Mouse (Mus musculus) limb, embryonic 15.5 days (tissue): Measurements from ENCODE around the gene Tmem91. TPM values are rescaled to one million over a fixed set of nuclear protein-coding genes. Genes with fewer than 3 reads are reported as not detected.

ENCODE experiments used
- ATAC-seq: fragments of 200-750 bp; cut with Nextera tagmentation; 2 replicates; pipeline ENCODE4 v1.8.0; 2017; ENCODE audit warnings: low read depth, moderate TSS enrichment; ENCODE audit not compliant: insufficient number of reproducible peaks, low FRiP score, low TSS enrichment
- H3K27ac ChIP-seq: fragments of 300-500 bp; sonication (generic); 2 replicates; pipeline ENCODE4 v1.5.1; 2015; ENCODE audit warnings: moderate library complexity, mild to moderate bottlenecking, inconsistent platforms
- H3K27me3 ChIP-seq: fragments of 300-500 bp; sonication (generic); 2 replicates; pipeline ENCODE4 v1.6.1; 2015; ENCODE audit warnings: inconsistent platforms
- H3K36me3 ChIP-seq: fragments of 300-500 bp; sonication (generic); 2 replicates; pipeline ENCODE4 v1.6.1; 2015; ENCODE audit warnings: inconsistent platforms
- H3K4me1 ChIP-seq: fragments of 300-500 bp; sonication (generic); 2 replicates; pipeline ENCODE4 v1.6.1; 2015; ENCODE audit warnings: inconsistent platforms
- H3K4me2 ChIP-seq: fragments of 300-500 bp; sonication (generic); 2 replicates; pipeline ENCODE4 v1.6.1; 2015; ENCODE audit warnings: mild to moderate bottlenecking, inconsistent platforms
- H3K4me3 ChIP-seq: fragments of 300-500 bp; sonication (generic); 2 replicates; pipeline ENCODE4 v1.5.1; 2015; ENCODE audit warnings: mild to moderate bottlenecking, inconsistent platforms
- H3K9ac ChIP-seq: fragments of 300-500 bp; sonication (generic); 2 replicates; pipeline ENCODE4 v1.6.1; 2015; ENCODE audit warnings: inconsistent platforms
- H3K9me3 ChIP-seq: fragments of 300-500 bp; sonication (generic); 2 replicates; pipeline ENCODE4 v1.6.1; 2016; ENCODE audit warnings: inconsistent platforms
- WGBS: fragments of 180-500 bp; shearing (Covaris S2); methylation state at CpG from one replicate; pipeline ENCODE4 v1.1.7; 2015; 5-methylcytosine and 5-hydroxymethylcytosine counted together
- polyA plus RNA-seq: library from polyadenylated mRNA; unstranded; fragments of >200 nt; fragmentation: Nextera tagmentation; extraction: Ambion mirVana; gene quantifications from 2 replicates; pipeline ENCODE4 v1.2.1, GENCODE M21; 2015

The Tmem91 gene
- polyA plus RNA-seq, 1 experiment from 2014 or later, result 3.0 TPM

- H3K9me3 ChIP-seq, result no peaks in the 10 kb centered on the region
- H3K36me3 ChIP-seq, result no peaks in the 10 kb centered on the region
- peaks cover 28% of the 10 kb centered on the region for H3K4me1 ChIP-seq
- H3K27me3 ChIP-seq, result peaks cover 1% of the 10 kb centered on the region; the same call in 1 of the 2 replicates
- H3K4me2 ChIP-seq, result peak within 1 kb of the TSS; percentile 65
- ATAC-seq, result peak; percentile 93
- peak within 1 kb of the TSS; percentile 97 for H3K27ac ChIP-seq
- under 1% methylated on average over 46 of the region's 46 CpGs for WGBS
- H3K9ac ChIP-seq, result peak within 1 kb of the TSS; percentile 52; the same call in 1 of the 2 replicates
- H3K4me3 ChIP-seq, result peak within 1 kb of the TSS; percentile 72
Observed at GRCm38 (mm10) chr7:25680514-25681258, 5.7 kb upstream of the Tmem91 start, which contains the start of gene B9d2. Gene B9d2, plus strand, starts transcription at chr7:25680780.

DNA sequence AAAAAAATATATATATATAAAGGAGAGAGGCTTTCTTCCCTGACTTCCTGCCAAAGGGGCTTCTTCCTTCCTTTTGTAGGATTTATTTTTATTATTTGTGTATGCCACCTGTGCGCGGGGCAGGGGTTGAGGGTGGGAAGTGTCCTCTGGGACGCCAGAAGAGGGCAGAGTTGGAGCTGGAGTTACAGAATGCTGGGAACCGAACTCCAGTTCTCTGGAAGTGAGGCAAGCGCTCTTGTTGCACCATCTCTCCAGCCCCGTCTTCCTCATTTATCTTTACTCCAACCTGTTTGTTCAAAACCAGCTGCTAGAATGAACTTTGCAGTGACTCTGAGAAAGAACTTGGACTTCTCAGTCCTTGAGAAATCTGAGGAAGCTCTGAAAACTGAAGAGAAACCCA lies 5.0 kb upstream of the Tmem91 start:
- Histone ChIP-seq H3K9ac (no peak overlapping the region), H3K4me1 (peaks cover 34% of the 10 kb centered on the region), H3K9me3 (no peaks in the 10 kb centered on the region), H3K36me3 (no peaks in the 10 kb centered on the region), H3K4me2 (peak overlapping the region; percentile 65), H3K27me3 (peaks cover 8% of the 10 kb centered on the region), H3K4me3 (peak overlapping the region; percentile 72), H3K27ac (peak overlapping the region; percentile 97)
- ATAC-seq, result no peak
- 6% methylated on average over 6 of the region's 6 CpGs for WGBS

- WGBS, result 89% methylated on average over 7 of the region's 7 CpGs
- H3K27me3 ChIP-seq, result peaks cover 28% of the 10 kb centered on the region
Observed at GRCm38 (mm10) chr7:25677013-25677412, 2.0 kb upstream of the Tmem91 start.

DNA sequence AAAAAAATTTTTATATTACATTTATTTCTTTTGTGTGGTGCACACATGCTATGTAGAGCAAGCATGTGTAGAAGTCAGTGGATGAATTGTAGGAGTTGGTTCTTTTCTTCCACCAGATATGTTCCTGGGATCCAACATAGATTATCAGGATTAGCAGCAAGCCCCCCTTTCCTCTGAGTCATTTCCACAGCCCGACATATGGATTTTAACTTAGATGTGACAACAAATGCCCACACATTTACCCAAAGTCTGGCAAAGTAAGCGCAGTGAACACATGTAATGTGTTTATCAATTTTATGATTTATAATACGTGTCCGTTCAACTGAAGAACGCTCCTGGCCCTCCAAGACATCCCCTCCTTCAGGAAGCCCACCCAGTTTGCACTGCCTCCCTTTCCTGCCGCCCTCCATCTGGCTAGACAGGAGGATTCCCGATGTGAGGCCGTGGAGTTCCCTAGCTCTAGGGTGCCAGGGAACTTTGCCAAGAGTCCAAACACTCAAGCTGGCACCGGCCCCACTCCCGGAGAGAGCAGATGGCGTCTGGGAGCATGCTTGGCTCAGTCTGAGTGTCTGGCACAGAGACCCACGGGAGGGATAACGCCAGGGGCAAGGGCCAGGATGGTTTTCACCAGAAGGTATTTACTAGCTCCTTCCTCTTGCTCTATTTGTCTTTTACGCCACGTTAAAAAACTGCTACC lies 1.3 kb upstream of the Tmem91 start:
- Histone ChIP-seq H3K27me3 (peaks cover 28% of the 10 kb centered on the region), H3K27ac (no peak overlapping the region), H3K4me3 (no peak overlapping the region), H3K9ac (no peak overlapping the region), H3K4me2 (0 out of 2 replicates have a peak overlapping the region, but pooled peaks have one; percentile 4), H3K4me1 (peaks cover 33% of the 10 kb centered on the region), H3K9me3 (no peaks in the 10 kb centered on the region), H3K36me3 (no peaks in the 10 kb centered on the region)
- WGBS, result 40% methylated on average over 15 of the region's 15 CpGs
- no peak for ATAC-seq

More at GRCm38 (mm10) chr7:25677013-25677412, 2.0 kb upstream of the Tmem91 start:
- no peak overlapping the region for H3K4me2 ChIP-seq
- no peak for ATAC-seq
- no peaks in the 10 kb centered on the region for H3K36me3 ChIP-seq
- no peak overlapping the region for H3K9ac ChIP-seq
- no peak overlapping the region for H3K27ac ChIP-seq
- H3K4me1 ChIP-seq, result peaks cover 41% of the 10 kb centered on the region
- H3K9me3 ChIP-seq, result no peaks in the 10 kb centered on the region
- no peak overlapping the region for H3K4me3 ChIP-seq

- peaks cover 28% of the 10 kb centered on the region for H3K27me3 ChIP-seq
- H3K4me2 ChIP-seq, result peak overlapping the region; percentile 62; the same call in 1 of the 2 replicates
- no peaks in the 10 kb centered on the region for H3K9me3 ChIP-seq
- WGBS, result 41% methylated on average over 6 of the region's 6 CpGs
- H3K4me1 ChIP-seq, result peaks cover 31% of the 10 kb centered on the region
- ATAC-seq, result no peak
- H3K36me3 ChIP-seq, result no peaks in the 10 kb centered on the region
- no peak overlapping the region for H3K9ac ChIP-seq
- no peak overlapping the region for H3K4me3 ChIP-seq
- no peak overlapping the region for H3K27ac ChIP-seq
Observed at GRCm38 (mm10) chr7:25675405-25675804, 439 bp upstream of the Tmem91 start.

DNA sequence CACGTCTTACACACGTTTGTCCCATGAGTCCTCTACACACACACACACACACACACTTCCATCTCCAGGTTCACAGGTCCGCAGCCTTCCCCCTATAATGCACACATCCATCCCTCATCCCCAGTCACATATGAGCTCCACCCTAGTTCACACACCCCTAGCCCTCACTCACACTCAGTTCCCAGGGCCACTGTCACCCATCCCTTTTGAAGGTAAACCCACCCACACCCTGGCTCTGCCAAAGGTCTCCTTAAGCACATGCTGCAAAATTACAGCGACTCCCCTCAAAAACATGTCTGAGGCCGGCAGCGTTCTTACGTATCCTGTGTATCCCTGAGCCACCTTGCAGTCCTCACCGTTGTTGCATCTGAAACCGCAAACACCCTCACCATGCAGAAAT lies 669 bp downstream of the Tmem91 start:
- 19% methylated on average over 9 of the region's 9 CpGs for WGBS
- Histone ChIP-seq H3K9ac (no peak overlapping the region), H3K36me3 (no peaks in the 10 kb centered on the region), H3K4me2 (peak overlapping the region; percentile 62), H3K27me3 (peaks cover 28% of the 10 kb centered on the region), H3K4me3 (peak overlapping the region; percentile 37), H3K9me3 (no peaks in the 10 kb centered on the region), H3K4me1 (peaks cover 26% of the 10 kb centered on the region), H3K27ac (no peak overlapping the region)
- no peak for ATAC-seq

DNA sequence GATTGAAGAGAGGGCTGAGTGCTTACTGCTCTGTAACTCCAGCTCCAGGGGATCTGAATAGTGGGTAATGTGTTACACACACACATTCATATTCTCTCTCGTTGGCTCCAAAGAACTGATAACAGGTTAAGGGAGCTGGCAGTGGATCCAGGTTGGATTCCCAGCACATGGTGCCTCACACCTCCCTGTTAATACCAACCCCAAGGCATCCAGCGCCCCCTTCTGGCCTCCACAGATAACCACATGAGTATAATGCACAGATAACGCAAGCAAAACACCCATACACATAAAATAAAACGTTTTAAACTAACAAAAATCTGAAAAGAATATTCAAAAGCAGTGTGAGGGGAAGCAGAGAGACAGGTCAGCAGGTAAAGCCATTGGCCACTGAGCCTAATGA lies 2.5 kb downstream of the Tmem91 start:
- H3K4me3 ChIP-seq, result no peak overlapping the region
- peaks cover 17% of the 10 kb centered on the region for H3K36me3 ChIP-seq
- H3K27me3 ChIP-seq, result peaks cover 28% of the 10 kb centered on the region
- H3K27ac ChIP-seq, result no peak overlapping the region
- H3K4me2 ChIP-seq, result no peak overlapping the region
- peaks cover 26% of the 10 kb centered on the region for H3K4me1 ChIP-seq
- no peaks in the 10 kb centered on the region for H3K9me3 ChIP-seq
- ATAC-seq, result no peak
- WGBS, result 50% methylated on average over 4 of the region's 4 CpGs
- H3K9ac ChIP-seq, result no peak overlapping the region

DNA sequence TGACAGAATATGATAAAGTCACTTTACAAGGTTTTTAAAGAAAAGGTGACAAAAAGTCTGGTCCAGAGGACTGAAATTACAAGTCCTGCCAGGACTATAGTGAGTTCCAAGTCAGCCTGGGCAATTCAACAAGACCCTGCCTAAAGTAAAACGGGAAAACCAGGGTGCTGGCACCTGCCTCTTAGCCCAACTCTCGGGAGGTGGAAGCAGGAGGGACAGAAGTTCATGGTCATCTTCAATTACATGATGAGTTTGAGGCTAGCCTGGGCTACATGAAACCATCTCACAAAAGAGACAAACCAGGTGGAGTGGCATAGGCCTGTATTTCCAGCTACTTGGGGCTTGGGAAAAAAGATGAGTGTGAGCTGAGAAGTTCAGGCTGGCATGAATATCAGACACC lies 3.3 kb downstream of the Tmem91 start:
- Histone ChIP-seq H3K27me3 (peaks cover 28% of the 10 kb centered on the region), H3K36me3 (peaks cover 24% of the 10 kb centered on the region), H3K9ac (no peak overlapping the region), H3K4me2 (no peak overlapping the region), H3K4me3 (no peak overlapping the region), H3K27ac (no peak overlapping the region), H3K9me3 (no peaks in the 10 kb centered on the region), H3K4me1 (peaks cover 23% of the 10 kb centered on the region)
- 51% methylated on average over 2 of the region's 2 CpGs for WGBS
- ATAC-seq, result no peak

DNA sequence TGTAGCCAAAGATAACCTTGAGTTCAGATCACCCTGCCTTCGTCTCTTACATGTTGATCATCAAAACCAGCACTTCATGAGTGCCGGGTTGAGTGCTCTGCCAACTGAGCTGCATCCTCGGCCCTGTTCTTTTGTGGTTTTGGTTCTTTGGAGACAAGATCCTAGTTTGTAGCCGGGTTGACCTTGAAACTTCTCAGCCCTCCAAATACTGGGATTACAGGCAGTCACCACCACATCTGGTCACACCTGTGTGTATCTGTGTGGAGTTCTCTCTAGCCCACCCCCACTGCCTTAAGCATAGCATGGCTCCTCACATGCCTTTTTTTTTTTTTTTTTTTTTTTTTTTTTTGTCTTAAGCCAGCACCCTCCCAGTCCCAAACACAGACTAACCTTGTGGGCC lies 4.9 kb downstream of the Tmem91 start:
- Histone ChIP-seq H3K36me3 (peaks cover 39% of the 10 kb centered on the region), H3K4me1 (peaks cover 12% of the 10 kb centered on the region), H3K9ac (no peak overlapping the region), H3K27me3 (peaks cover 22% of the 10 kb centered on the region), H3K4me3 (no peak overlapping the region), H3K9me3 (no peaks in the 10 kb centered on the region), H3K4me2 (no peak overlapping the region), H3K27ac (no peak overlapping the region)
- ATAC-seq, result no peak
- WGBS, result 91% methylated on average over 4 of the region's 4 CpGs

DNA sequence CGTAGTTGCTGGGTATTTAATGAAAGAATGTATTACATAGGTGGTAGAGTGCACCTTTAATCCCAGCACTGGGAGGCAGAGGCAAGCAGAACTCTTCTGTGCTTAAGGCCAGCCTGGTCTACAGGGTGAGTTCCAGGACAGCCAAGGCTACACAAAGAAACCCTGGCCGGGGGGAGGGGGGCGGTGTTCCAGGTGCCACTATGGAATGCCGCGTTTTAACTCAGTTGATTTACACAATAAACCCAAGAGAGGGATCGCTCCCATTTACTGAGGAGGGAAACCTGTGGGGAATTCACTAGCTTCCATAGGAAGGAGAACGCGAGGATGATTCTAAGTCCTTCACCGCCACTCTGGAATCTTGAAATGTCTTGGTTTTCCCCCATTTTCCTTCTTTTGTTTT lies 5.3 kb downstream of the Tmem91 start:
- Histone ChIP-seq H3K9me3 (no peaks in the 10 kb centered on the region), H3K9ac (no peak overlapping the region), H3K4me1 (peaks cover 7% of the 10 kb centered on the region), H3K4me3 (no peak overlapping the region), H3K27ac (no peak overlapping the region), H3K4me2 (no peak overlapping the region), H3K36me3 (peaks cover 44% of the 10 kb centered on the region), H3K27me3 (peaks cover 17% of the 10 kb centered on the region)
- ATAC-seq, result no peak
- WGBS, result 75% methylated on average over 9 of the region's 9 CpGs

DNA sequence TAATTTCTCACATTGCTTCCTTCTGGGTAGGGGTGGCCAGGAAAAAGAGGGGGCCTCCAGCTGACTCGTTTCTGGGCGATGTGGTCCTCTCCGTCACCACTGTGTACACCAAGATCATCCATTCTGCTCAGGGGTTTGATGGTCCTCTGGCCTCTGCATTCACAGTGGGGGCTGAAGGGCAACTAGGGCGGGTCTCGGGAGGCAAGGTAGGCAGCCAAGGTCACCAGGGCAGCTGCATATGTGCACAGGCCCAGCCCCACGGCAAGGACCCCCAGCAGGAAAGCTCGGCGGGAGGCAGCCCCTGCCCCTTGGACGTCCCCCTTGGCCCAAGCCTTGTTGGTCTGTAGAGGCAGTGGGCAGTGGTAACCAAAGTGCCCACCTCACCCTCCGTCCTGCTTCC lies 5.8 kb downstream of the Tmem91 start:
- Histone ChIP-seq H3K4me2 (no peak overlapping the region), H3K9ac (no peak overlapping the region), H3K4me1 (0 out of 2 replicates have a peak, but pooled peaks cover 3% of the 10 kb centered on the region), H3K36me3 (peaks cover 48% of the 10 kb centered on the region), H3K27me3 (peaks cover 12% of the 10 kb centered on the region), H3K27ac (no peak overlapping the region), H3K9me3 (no peaks in the 10 kb centered on the region), H3K4me3 (no peak overlapping the region)
- ATAC-seq, result no peak
- WGBS, result 92% methylated on average over 10 of the region's 10 CpGs

DNA sequence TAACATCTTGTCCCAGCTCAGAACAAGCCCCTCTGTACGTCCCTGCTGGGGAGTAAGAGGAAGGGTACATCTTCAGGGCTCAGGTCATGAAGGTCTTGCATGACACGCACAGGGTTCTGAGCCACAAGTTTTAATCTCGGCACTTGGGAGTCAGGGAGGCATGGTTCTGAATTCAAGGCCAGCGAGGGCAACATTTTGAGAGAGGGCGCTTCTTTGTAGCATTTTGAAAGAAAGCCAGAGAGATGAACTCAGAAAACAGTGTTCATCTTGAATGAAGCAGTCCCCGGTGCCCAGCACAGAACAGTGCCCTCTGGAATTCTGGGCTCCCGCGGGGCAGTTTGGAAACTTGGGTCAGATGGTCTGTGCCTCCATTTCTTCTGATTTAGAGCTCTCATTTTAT lies 8.6 kb downstream of the Tmem91 start:
- Histone ChIP-seq H3K27me3 (no peaks in the 10 kb centered on the region), H3K4me2 (no peak overlapping the region), H3K36me3 (peaks cover 63% of the 10 kb centered on the region), H3K9ac (no peak overlapping the region), H3K4me1 (0 out of 2 replicates have a peak, but pooled peaks cover 3% of the 10 kb centered on the region), H3K4me3 (no peak overlapping the region), H3K27ac (no peak overlapping the region), H3K9me3 (no peaks in the 10 kb centered on the region)
- no peak for ATAC-seq
- 94% methylated on average over 8 of the region's 8 CpGs for WGBS
